Mouse (Mus musculus): ENCODE results near the gene Herc2.

Herc2 gene

GRCm38 (mm10) chr7:56202843-56203242, 152.8 kb downstream of the Herc2 start:
- no peak for DNase-seq

- DNase-seq: no peak
These were observed 153.3 kb downstream of the Herc2 start for GRCm38 (mm10) chr7:56203286-56203685.

GRCm38 (mm10) chr7:56204877-56205276, 154.9 kb downstream of the Herc2 start:
- no peak for DNase-seq

- DNase-seq: no peak
These were observed 170.8 kb downstream of the Herc2 start for GRCm38 (mm10) chr7:56220811-56221210.

GRCm38 (mm10) chr7:56235794-56236423, 185.9 kb downstream of the Herc2 start:
- DNase-seq: no peak

GRCm38 (mm10) chr7:56236617-56237016, 186.6 kb downstream of the Herc2 start:
- no peak for DNase-seq

- DNase-seq: no peak
These were observed 189.5 kb downstream of the Herc2 start, which contains the start of gene Oca2 for GRCm38 (mm10) chr7:56239543-56239942. Gene Oca2 (plus strand): TSS chr7:56239760.

- no peak for DNase-seq
These were observed 204.6 kb downstream of the Herc2 start for GRCm38 (mm10) chr7:56254568-56254967.

GRCm38 (mm10) chr7:56257875-56258441, 208.0 kb downstream of the Herc2 start:
- no peak for DNase-seq

GRCm38 (mm10) chr7:56277506-56277905, 227.5 kb downstream of the Herc2 start:
- no peak for DNase-seq
